Mouse (Mus musculus) MEL-GATA-1-ER (cell line): Measurements from ENCODE around the gene Mindy4.

Experiments used
- DNase-seq: peaks from one replicate; pipeline ENCODE4 v3.0.0-alpha.2; 2012; ENCODE audit warnings: low read depth; ENCODE audit errors: extremely low read depth

The Mindy4 gene

DNA sequence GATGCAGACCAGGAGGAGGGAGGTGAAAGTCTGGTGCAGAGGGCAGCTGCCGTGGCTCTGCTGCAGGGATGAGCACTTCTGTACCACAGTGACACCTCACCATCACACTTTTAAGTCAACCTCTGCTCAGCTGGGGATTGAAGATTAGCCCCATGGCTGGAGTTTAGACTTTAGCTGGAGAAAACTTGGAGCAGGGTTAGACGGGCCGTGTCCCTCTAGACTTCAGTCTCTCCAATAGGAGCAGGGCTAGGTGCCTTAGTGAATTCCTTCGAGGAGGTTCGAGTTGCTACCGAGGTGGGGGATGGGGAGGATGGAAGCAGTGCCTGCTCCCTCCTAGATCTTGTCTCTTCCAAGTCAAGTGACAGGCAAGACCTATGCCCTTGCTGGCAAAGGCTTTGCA lies 134.9 kb downstream of the Mindy4 start:
- DNase-seq = no peak

DNA sequence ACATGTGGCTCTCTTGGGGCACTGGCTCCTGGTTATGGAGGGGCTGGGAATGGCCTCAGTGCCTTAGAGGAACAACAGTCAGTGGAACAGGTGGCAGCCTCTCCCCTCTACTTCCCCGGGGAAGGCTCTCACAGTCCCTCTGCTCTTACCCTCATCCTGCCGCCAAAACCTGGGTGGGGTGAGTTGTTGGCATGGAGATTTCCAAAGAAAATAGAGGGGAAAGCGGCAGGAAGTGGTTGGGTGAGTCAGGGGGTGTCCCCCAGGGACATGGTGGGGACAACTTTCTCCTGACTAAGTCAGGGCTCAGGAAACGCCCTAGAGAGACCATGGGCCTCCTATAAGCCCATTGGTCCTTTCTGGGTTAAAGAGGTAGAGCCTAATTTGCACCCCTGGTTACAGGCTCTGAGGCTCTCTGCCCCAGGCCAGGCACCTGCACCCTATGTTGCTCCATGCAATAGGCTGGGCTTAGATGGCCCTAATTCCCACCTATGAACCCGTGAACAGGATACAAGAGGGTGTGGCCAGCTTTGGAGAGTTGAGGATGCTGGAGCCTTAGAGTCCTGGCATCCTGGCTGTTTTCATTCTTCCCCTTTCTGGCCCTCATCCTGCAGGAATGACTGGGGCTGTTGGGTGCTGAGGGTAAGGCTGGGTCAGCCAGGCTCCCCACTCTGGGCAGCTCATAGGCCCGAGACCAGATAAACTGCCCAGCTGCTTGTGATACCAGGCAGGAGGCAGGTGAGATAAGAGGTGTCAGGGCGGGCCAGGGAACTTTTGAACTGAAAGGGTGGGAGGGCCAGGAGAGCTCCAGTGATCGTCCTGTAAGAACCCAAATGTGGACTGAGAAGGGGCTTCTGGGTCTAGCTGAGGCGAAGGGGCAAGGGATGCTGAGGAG lies 136.0 kb downstream of the Mindy4 start:
- no peak for DNase-seq

DNA sequence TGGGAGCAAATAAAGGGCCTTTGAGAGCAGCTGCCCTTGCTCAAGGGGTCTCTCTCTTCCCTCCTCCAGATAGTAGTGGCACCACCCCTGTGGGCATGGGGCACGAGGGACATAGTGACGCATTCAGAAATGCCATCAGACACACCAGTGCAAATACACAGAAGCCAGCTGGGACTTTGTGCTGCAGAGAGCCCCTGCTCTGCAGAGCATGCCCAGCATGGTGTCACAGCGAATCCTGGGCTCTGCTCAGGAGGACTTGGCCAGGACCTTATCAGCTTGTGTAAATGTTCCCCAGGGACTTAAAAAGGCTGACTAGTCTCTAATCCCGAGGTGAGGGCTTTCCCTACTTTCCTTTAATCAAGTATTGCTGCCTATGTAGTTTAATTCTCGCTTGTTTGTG lies 138.5 kb downstream of the Mindy4 start:
- no peak for DNase-seq

DNA sequence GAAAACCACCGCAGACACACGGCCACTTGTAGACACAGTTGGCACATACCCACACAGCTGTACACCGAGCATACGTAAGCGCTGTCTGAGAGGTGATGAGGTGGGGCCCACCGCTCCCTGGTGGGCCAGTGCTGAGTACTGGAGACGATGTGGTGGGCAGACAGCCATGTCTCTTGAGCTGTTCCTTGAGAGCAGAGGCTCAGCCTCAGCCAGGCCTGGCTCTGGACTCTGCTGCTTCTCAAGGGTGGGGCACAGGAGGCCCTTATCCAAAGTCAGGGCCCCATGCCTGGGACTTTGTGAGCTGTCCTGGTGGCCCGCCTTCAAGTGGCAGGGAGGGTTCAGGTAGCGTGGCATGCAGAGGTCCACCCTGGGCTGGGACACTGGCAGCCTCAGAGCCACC lies 139.1 kb downstream of the Mindy4 start:
- no peak for DNase-seq

DNA sequence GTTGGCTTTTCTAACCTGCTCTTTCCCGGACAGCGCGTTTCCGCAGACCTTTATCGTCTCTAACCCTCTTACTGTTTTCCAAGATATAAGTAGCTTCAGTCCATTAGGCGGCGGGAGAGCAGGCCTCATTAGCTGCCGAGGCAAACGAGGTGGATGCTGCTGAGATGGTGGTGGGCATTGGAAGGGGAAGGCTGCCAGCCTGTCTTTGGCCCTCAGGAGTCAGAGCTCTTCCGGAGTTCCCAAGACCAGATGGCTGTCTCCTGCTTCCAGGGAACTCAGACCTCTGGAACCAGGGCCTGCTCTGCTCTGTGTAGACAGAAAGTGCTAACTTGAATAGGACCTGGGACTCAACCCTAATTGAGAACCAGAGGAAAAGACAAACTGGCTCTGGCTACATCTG lies 140.3 kb downstream of the Mindy4 start:
- DNase-seq = no peak

DNA sequence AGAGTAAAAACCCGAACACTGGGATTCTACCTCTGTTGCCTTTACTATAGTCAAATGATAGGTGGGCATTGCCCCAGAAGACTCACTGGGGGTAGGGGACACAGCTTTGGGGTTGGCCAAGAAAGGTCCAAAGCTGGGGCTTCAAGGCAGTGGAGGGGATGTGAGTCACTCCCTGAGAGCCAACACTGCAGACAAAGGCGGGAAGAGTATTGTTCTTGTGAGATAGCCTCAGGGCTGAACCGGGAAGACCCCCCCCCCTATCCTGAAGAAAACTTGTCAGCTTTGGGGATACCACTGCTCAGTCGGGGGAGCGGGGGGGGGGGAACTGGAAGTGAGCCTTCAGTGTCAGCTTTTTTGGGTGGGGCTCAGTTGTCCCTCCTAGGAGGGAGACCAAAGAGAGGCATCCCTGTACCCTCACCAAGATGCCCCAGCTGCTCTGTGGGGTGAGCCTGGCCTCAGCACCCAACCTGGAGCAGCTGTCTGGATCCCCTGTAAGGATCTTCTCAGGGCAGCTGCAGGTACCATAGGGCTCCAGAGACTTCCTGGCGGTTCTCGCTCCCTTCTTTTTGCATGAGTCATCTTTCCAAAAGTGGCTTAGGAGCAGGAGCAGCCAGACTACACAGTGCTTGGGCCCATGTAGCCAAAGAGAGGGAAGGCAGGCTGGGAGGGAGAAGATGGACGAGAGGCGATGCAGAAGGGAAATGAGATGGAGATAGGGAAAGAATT lies 141.3 kb downstream of the Mindy4 start:
- no peak for DNase-seq

DNA sequence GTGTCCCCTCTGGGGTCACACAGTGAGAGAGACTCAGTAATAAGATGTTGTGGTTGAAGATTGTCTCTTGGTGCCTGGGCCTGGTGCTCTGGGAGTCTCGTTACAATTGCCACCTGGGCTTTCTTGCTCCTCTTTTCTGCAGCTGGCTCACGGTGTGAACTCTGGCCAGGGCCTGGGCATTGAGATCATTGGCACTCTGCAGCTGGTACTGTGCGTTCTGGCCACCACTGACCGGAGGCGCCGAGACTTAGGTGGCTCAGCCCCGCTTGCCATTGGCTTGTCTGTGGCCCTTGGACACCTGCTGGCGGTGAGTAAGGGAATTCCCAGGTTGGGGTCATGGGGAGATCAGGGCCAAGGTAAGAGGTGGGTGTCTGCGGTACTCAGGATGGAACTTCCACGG lies 142.1 kb downstream of the Mindy4 start:
- DNase-seq = no peak

DNA sequence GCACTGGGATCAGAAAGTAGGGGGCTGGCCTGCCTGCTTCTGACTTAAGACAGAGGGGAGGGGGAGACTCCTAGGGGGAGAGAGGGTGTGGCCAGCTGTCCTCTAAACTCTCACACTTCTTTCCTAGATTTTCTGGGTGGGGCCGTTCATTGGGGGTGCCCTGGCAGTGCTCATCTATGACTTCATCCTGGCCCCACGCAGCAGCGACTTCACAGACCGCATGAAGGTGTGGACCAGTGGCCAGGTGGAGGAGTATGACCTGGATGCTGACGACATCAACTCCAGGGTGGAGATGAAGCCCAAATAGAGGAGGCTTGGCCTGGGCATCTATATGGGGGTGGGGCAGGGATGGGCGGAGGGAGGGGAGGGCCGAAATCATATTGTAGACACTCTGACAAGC lies 143.3 kb downstream of the Mindy4 start:
- no peak for DNase-seq

DNA sequence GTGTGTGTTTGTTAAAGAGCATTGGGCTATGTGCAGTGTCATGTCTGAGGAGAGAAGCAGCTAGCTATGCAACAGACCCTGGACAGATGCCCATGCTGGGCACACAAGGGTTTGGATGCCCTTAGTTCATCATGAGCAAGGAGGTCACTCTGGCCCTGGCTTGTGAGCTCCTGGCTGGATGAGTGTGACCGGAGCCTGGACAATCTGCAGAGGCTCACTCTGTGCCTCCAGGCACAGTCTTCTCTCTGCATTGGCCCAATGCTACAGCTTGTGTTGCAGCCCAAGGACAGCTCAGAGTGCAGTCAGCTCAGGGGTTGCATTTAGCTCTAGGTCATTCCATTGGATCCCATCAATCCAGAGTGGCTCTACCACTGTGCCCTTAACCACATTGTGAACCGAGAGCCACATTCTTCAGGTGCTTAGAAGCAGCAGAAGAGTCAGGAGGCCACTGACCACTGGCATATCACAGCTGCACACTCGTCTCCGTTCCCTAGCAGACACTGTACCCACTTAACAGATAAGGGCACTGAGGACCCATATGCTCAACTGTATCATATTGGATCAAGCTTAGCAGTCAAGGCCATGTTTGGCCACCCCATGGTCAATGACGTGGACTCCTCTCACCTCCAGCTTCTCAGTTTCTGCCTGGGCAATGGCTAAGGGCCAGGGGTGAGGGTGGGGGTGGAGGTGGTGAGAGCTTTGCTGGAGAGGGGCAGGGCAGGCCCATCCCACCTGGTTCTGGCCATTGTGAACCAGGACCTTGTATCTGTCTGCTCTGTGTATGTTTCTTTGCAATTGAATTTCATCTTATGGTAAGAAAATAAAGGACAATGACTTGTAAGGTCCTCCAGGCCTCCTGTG lies 144.8 kb downstream of the Mindy4 start:
- DNase-seq = no peak

DNA sequence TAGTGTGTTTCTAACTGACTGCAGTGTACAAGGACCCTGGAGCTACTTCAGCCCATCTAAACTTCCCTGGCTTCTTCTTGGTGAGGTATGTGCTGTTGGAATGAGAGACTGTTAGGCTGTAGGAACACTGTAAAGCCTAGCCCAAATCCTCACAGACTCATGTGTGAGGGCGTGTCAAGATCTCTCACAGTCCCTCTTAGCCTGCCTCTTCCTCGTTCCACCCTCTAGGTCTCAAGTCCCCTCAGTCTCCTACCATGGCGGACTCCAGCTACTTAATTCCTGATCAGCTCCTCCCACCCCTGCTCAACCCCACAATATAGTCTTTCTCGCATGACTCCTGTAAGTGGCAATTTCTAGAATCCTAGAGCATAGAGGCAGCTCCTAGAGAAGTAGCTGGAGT lies 146.0 kb downstream of the Mindy4 start:
- DNase-seq = no peak

DNA sequence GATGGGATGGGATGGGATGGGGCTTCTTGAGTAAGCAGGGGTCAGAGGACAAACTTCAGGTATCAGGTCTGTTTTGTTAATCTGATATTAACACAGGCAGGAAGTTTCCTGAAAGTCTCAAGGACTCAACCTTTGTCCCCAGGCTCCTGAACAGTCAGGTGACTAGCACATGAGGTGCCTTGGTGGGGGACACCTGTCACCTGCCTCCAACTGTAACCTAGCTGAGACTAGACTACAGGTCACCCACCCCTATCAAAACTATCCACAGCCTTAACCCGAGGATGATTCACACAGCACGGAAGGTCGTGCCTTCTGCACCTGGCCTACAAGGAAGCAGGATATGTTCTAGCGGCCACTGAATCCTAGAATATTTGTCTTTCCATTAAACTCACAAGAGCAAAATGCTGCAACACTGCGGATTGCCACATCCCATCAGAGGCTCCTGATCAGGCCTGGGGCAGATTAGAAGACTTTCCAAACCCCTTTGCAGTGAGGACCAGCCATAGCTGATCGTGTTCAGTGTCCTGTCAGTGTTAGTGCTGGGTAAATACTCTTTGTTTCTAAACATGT lies 147.3 kb downstream of the Mindy4 start:
- DNase-seq = no peak

DNA sequence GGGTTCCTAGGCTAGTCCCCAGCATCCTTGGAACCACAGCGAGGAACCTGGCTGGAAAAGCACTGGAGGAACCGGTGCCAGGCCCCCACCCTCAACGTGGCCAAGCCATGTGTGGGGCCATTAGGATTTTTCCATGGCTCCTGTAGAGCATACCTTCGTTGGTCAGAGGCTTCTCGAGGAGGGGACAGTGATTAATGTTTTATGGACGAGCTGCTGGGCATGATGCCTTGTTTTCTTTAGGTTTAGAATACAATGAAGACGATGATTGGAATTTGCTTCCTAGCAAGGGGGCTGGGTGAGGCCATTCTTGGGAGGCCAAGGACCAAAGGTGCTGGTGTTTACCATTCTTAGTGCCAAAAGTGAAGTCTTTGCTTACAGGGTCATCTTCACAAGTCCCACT lies 148.5 kb downstream of the Mindy4 start:
- DNase-seq = no peak

DNA sequence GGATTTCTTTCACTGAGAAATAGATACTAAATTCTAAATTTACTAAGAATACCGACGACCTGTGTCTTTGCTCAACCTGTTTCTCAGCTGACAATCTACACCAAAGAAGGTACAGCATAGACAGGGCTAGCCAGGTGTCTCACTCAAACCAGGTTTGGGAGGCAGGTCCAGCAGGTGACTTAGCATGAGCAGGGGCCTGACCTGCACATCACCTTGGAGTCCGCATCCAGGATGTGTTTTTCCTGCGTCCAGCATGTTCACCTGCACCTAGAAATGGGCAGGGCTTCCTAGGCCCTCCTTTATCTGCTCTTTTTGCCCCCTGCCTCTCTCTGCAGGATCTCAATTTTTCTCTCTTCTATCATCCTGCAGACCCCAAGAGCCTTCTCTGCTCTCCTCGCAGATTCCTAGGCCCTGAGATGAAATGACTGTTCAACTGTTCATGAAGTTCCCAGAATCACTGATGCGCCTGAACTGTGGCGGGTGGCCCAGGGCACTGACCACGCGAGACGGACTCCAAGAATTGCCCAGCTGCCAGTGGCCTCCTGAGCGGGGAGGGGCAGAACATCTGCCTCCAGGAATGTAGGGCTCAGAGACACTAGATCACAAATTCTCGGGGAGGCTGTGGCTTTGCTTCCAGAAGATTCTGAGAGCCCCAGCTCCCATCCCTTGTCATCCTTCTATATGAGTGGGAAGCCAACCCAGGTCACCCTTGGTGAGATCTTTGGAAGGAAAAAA lies 150.7 kb downstream of the Mindy4 start:
- DNase-seq = no peak

DNA sequence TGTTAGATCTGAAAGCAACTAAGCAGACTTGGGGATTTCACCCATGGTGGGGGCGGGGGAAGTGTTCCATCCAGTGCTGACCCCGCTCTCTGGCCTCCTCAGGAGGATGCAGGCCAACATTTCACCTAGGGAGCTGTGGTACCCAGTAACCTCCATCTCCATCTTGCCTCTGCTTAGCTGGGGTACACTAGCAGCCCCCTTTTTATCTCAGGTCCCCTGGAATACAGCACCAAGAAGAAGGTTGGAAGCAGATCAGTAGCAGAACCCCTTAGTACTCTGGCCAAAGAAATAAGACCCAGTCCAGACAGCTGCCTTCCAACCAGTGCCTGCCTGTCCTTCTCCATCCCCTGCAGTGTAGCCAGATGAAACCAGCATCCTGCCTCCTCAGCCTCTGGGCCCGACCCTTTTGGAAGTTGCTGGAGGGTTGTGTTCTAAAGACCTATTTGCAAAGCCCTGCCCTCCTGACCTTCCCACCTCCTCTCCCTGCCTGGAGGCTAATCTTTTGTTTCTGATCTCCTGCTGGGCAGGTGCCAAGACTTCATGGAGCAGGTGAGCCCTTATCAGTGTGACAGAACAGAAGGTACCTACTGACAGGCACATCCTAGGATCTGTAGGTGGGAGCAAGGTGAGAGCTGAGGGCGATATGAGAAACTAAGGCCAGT lies 151.4 kb downstream of the Mindy4 start:
- DNase-seq = no peak

DNA sequence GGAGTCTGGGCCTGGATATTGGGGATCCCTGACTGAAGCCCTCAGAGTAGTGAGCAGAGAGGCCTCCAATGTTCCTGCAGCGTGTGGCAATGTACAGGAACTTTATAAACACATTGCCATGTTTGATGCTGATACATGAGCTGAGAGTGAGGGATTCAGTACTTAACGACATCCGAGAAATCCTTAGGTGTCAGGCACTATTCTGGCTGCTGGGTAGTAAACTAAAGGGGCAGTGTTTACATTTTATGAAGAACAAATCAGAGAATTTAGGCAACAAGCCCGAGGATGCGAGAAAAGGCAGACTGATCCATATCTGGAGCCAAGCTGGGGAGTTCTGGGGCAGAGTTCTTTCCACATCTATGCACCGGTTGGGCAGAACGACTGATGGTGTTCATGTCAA lies 152.4 kb downstream of the Mindy4 start:
- DNase-seq = no peak

DNA sequence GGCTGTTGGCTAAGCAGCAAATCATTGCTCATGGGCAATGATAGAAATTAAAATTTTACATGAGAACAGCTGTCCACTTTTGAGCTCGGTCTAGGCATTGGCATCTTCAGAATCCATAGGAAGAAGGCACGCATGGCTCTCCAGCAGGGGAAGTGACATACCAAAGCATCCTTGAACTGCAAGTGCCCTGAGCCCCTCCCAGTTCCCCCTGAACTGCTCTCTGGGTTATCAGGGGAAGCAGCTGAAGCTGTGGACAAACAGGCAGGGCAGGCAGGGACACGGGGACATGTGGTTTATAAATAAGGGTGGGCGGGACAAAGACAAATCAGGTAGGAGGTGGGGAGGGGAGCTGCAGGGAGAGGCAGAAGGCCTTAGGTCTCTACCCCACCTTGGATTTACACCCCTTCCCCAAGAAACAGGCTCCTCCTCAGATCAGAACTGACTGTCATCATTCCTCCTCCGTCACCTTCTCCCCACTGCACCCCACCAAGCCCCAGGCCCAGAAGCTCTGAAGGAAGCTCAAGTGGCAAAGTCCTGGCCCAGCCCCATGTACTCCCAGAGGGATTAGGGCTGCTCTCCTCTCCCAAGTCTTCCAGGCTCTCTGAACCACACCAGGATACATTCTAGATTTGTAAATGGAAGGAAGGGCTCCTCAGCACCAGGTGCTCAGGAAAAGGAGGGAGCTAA lies 153.0 kb downstream of the Mindy4 start:
- peak; percentile 80 for DNase-seq

DNA sequence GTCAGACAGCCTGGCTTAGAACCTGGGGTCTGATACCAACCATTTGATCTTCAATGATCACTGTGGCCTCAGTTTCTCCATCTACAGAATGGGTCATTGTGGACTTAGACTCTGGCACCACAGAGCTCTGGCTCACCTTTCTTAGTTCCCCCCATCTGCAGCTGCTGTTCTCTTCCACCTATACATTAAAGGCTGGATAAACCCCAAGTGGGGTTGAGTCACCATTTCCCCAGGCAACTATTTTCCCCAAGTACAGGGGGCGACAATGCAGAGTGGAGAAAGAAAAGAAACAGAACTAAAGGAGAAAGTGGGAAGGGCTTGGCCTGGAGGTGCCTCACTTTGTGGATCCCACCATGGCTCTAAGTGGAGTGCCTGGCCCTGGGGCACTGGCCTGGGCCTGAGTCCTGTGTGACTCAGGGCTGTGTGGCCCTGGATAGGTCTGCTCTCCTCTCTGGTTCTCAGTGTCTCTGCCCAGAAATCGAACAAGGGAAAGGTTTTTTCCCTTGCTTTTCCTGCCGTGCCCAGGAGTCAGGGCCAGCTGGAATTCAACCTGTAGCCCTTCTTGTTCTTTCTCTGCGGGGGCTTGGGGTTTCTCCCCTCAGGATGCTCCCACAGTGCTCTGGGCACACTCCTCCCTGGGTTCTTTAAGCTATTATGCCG lies 153.9 kb downstream of the Mindy4 start:
- no peak for DNase-seq

DNA sequence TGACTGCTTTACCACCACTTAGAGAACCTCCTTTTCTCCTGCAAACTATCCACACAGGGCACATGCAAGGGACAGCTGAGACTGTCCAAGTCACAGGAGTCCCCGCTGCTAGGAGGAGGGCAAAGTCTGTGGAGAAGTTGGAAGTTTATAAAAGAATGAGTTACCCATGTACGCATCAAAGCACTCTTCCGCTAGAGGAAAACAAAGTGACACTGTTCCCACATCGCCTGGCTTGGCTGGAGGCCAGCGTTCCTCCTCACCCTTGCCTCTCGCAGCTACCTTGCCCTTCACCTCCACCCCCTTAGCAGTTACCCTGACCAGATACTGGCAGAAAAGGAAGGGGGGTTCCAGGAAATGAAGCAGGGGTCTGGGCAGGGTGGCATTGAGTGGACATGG lies 154.5 kb downstream of the Mindy4 start:
- no peak for DNase-seq

DNA sequence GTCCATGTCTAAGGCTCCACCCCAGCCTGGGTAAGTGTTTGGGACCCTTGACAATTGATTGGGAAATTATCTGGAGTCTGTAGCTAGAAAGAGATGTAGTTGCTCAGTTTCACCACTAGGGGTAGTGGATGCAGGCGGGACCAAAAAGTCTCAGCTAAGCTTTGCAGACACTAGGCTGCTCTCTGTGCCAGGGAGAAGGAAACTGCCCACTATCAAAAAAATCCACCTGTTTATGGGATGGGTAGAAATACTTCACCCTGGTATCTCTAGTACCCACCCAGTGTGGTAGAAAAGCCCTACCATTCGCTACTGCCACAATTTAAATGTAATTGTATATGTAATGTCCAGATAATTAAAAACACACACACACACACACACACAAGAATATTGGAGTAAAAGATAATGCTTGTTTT lies 155.6 kb downstream of the Mindy4 start:
- peak; percentile 83 for DNase-seq
